Mouse (Mus musculus) spleen, embryonic (tissue): ENCODE data around the gene S1pr5.
"Not testable (repeated sequence)": the region's sequence is repeated elsewhere in the genome, so short reads cannot be mapped to it uniquely, and the experiment has no call there.

ENCODE experiments used
- CTCF ChIA-PET: fragments of 350-600 bp; sonication (Branson Sonifier 250); formaldehyde crosslinking; loops from one replicate; lab custom pipeline; 2022; lab: Charles Lee

Gene S1pr5

DNA sequence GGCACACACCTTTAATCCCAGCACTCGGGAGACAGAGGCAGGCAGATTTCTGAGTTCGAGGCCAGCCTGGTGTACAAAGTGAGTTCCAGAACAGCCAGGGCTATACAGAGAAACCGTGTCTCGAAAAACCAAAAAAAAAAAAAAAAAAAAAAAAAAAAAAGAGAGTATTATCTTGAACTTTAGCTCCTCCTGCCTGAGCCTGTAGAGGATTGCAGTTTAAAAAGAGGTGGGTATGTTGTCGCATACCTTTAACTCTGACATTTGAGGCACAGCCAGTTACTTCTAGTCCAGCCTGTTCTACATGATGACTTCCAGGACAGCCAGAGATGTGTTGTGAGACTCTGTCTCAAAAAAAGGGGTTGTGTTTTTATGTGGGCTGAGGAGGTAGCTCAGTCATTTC is 21.3 kb upstream of the S1pr5 start:
- CTCF ChIA-PET = not testable (repeated sequence)

- CTCF ChIA-PET = no interaction called here
These were observed 20.1 kb upstream of the S1pr5 start for GRCm38 (mm10) chr9:21268305-21268704.

GRCm38 (mm10) chr9:21266889-21267288 is 18.6 kb upstream of the S1pr5 start:
- CTCF ChIA-PET = interaction anchor here (0.6 kb wide), 1 partner anchor 49 kb away, joined by 3 read pairs; no protein-coding TSS in a partner anchor

GRCm38 (mm10) chr9:21265611-21266010 is 17.4 kb upstream of the S1pr5 start:
- CTCF ChIA-PET = interaction anchor here (2.1 kb wide), 1 partner anchor 25 kb away, joined by 8 read pairs; the partner anchor contains the start of gene Keap1

- CTCF ChIA-PET = interaction anchor here (0.6 to 2.1 kb wide), 3 partner anchors 24 to 857 kb away, joined by 3 to 8 read pairs (median 3); partner anchors contain the start of gene Keap1
These were observed 16.8 kb upstream of the S1pr5 start, which contains the start of gene Atg4d for GRCm38 (mm10) chr9:21265000-21265561. TSS of gene Atg4d (plus strand) at chr9:21265293.

GRCm38 (mm10) chr9:21264272-21264999 is 16.2 kb upstream of the S1pr5 start:
- CTCF ChIA-PET = interaction anchor here (0.6 to 2.1 kb wide), 3 partner anchors 24 to 858 kb away, joined by 3 to 8 read pairs (median 3); partner anchors contain the start of gene Keap1

DNA sequence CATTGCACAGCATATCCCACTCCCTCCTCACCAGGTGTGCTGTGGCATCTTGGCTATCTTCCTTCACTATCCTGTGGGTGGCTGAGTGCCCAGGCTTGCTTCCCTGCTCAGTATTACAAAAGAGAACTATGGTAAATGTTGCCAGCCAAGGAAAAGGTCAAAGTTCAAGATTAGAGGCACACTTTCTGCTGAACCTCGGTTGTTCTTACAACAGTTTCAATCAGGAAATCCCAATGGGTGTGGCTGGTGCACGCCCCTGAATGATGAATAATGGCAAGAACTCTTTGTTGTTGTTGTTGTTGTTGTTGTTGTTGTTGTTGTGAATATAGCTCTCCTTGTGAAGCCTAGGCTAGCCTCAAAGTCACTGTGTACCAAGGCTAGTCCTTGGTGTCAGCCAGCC is 13.6 kb upstream of the S1pr5 start:
- CTCF ChIA-PET = no interaction called here

DNA sequence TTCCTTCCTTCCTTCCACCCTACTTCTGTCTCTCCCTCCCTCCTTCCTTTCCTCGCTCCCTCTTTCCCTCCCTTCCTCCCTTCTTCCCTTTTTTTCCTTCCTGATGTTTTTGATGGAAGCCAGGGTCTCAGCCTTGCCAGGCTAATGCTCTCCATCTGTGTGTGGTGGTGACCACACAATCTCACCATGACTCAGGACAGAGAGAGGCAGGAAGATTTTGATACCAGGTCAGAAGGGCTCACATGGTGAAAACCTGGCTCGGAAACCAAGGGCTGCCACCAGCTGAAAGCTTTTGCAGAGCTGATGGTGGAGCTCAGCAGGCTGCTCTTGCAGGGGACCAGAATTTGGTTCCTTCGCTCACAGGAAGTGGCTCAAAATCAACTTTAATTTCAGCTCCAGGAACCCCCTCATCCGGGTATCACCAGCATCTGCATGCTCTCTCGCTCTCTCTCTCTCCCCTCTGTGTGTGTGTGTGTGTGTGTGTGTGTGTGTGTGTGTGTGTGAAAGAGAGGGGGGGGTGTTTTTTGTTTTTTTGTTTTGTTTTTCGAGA is 12.3 kb upstream of the S1pr5 start:
- CTCF ChIA-PET = interaction anchor here (0.7 kb wide), 1 partner anchor 16 kb away, joined by 3 read pairs; no protein-coding TSS in a partner anchor

GRCm38 (mm10) chr9:21256349-21256748 is 8.1 kb upstream of the S1pr5 start:
- CTCF ChIA-PET = interaction anchor here (0.6 kb wide), 1 partner anchor 256 kb away, joined by 8 read pairs; no protein-coding TSS in a partner anchor

- CTCF ChIA-PET = no interaction called here
These were observed 6.4 kb upstream of the S1pr5 start for GRCm38 (mm10) chr9:21254690-21255089.

GRCm38 (mm10) chr9:21251116-21251735 is 3.0 kb upstream of the S1pr5 start:
- CTCF ChIA-PET = no interaction called here

DNA sequence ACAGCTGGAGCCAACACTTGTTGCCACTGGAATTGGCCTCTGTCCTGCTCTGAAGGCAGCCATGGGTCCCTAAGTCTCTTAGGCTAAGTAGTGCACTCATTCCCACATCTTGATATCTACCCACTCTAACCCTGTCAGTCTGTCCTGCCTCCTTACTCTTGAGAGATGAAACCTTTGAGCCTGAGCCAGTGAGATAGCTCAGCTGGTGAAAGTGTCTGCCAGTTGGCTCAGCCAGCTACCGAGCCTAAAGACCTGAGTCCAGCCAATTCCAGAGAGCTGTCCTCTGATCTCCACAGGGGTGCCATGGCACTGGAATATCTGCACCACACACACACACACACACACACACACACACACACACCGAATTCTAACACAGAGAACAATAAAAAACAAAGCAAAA is 2.3 kb upstream of the S1pr5 start:
- CTCF ChIA-PET = no interaction called here

GRCm38 (mm10) chr9:21249629-21250508 is 1.6 kb upstream of the S1pr5 start:
- CTCF ChIA-PET = no interaction called here

GRCm38 (mm10) chr9:21246342-21246741 is 1.9 kb downstream of the S1pr5 start:
- CTCF ChIA-PET = interaction anchor here (0.6 kb wide), 1 partner anchor 67 kb away, joined by 22 read pairs; no protein-coding TSS in a partner anchor

DNA sequence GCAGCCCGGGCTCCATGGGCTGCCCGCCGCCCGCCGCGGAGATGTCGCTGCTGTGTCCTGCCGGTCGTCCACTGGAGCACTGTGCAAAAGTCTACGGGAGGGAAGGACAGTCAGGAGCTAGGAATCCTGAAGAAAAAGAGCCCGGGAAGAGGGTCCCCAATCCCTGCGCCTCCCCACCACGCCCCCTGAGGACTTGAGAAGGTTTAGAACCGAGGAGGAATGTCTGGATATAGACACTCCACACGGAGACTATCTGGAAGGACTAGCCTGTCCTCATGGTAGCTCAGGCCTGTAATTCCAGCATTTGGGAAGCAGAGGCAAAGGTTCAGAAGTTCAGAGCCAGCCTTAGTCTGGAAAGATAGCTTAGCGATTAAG is 3.1 kb downstream of the S1pr5 start:
- CTCF ChIA-PET = interaction anchor here (0.8 kb wide), 1 partner anchor 16 kb away, joined by 3 read pairs; no protein-coding TSS in a partner anchor

GRCm38 (mm10) chr9:21244428-21245112 is 3.7 kb downstream of the S1pr5 start:
- CTCF ChIA-PET = interaction anchor here (0.8 kb wide), 1 partner anchor 16 kb away, joined by 3 read pairs; no protein-coding TSS in a partner anchor

GRCm38 (mm10) chr9:21243826-21244427 is 4.3 kb downstream of the S1pr5 start:
- CTCF ChIA-PET = interaction anchor here (0.6 to 1.2 kb wide), 3 partner anchors 23 to 98 kb away, joined by 3 read pairs; no protein-coding TSS in a partner anchor

- CTCF ChIA-PET = interaction anchor here (0.5 to 2.8 kb wide), 3 partner anchors 24 to 75 kb away, joined by 3 to 8 read pairs (median 5); partner anchors contain the start of gene Atg4d
These were observed 6.9 kb downstream of the S1pr5 start for GRCm38 (mm10) chr9:21241343-21241742.

DNA sequence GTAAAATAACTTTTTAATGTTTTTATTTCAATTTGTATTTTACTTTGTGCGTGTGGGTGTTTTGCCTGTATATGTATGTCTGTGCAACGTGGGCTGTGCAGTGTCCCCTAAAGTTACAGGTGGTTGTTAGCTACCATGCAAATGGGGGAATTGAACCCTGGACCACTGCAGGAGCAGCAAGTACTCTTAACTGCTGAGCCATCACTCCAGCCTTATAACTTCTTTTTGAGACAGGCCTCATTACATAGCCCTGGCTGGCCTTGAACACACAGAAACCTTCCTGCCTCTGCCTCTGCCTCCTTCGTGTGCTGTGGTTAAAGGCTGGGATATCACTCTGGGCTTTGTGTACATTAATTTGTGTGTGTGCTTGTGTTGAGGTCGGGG is 8.8 kb downstream of the S1pr5 start:
- CTCF ChIA-PET = interaction anchor here (0.6 to 2.8 kb wide), 4 partner anchors 10 to 74 kb away, joined by 3 to 11 read pairs (median 6); partner anchors contain the start of gene Atg4d
